Mouse (Mus musculus): ENCODE measurements around the gene Ina. TPM values are rescaled to one million over a fixed set of nuclear protein-coding genes. Genes with fewer than 3 reads are reported as not detected.

Gene Ina
- polyA plus RNA-seq, 1 experiment from 2014 or later, result 0.68 TPM

Other genes with a start within 250 kb of the Ina start
- 70.4 and 71.5 TPM in 2 replicates for gene Nt5c2, start 455 bp downstream of the Ina start, polyA plus RNA-seq (2015; fragmentation: Nextera tagmentation; extraction: Ambion mirVana)
- gene Pcgf6, start 36.2 kb downstream of the Ina start, polyA plus RNA-seq (2015; fragmentation: Nextera tagmentation; extraction: Ambion mirVana), result 11.0 and 14.0 TPM in 2 replicates
- 3.3 and 4.6 TPM in 2 replicates for gene Taf5, start 53.0 kb downstream of the Ina start, polyA plus RNA-seq (2015; fragmentation: Nextera tagmentation; extraction: Ambion mirVana)
- 996 and 1,159 TPM in 2 replicates for gene Usmg5, start 75.9 kb downstream of the Ina start, polyA plus RNA-seq (2015; fragmentation: Nextera tagmentation; extraction: Ambion mirVana)
- 7.7 and 8.8 TPM in 2 replicates for gene Pdcd11, start 76.1 kb downstream of the Ina start, polyA plus RNA-seq (2015; fragmentation: Nextera tagmentation; extraction: Ambion mirVana)
- 13.0 and 13.6 TPM in 2 replicates for gene Calhm2, start 123.6 kb downstream of the Ina start, polyA plus RNA-seq (2015; fragmentation: Nextera tagmentation; extraction: Ambion mirVana)
- gene Calhm1, start 129.6 kb downstream of the Ina start, polyA plus RNA-seq (2015; fragmentation: Nextera tagmentation; extraction: Ambion mirVana), result not detected in 2 replicates
- gene Calhm3, start 143.1 kb downstream of the Ina start, polyA plus RNA-seq (2015; fragmentation: Nextera tagmentation; extraction: Ambion mirVana), result not detected in 2 replicates
- 6.2 and 8.2 TPM in 2 replicates for gene Neurl1a, start 164.1 kb downstream of the Ina start, polyA plus RNA-seq (2015; fragmentation: Nextera tagmentation; extraction: Ambion mirVana)